Mouse (Mus musculus): ENCODE measurements around the gene Dmbx1. TPM values are rescaled to one million over a fixed set of nuclear protein-coding genes. Genes with fewer than 3 reads are reported as not detected.

Dmbx1 gene
- polyA plus RNA-seq, 2 experiments = not detected

DNA sequence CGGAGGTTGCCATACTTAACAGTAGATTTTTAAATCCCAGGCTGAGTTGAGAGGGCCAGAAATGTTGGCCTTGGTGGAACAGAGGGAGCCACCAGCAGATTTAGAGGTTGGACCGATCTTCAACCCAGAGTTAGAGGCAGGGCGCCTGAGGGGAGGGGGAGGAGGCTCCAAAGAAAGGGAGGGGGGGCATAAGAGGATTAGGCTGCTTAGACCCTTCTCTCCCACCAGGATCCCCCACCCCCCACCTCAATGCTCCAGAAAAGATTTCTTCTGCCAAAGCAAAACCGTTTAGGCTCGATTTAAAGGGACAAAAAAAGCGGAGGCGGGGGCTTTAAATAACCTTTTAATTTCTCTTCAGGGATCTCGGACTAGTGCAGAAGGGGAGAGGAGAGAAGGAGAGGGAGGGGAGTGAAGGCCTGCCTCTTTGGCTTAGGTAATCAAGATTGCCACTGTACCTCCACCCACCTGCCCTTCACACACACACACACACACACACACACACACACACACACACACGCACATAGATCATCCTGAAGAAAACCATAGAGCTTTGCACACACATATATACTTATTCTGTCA lies 1.6 kb upstream of the Dmbx1 start:
- ATAC-seq (ENCODE audit: insufficient read depth) (no peak), DNase-seq (ENCODE audit: low read depth in 3 of 3, low spot score in 3 of 3) (no peak)
- WGBS (ENCODE audit: insufficient replicate concordance) = 7% methylated on average over 9 of the region's 9 CpGs
- Histone ChIP-seq H3K4me1 (replicated peaks; ENCODE audit: control insufficient read depth in 2 of 2, insufficient read depth in 2 of 2, low read length in 1 of 2) (no peaks in the 10 kb centered on the region), H3K9me3 (ENCODE audit: control insufficient read depth, low read length) (no peaks in the 10 kb centered on the region), H3K27me3 (ENCODE audit: control insufficient read depth, insufficient read depth, low read length) (peaks cover 93% of the 10 kb centered on the region), H3K9ac (replicated peaks) (no peak overlapping the region), H3K27ac (no peak overlapping the region), H3K4me2 (ENCODE audit: low read depth) (no peak overlapping the region), H3K4me3 (ENCODE audit: insufficient read depth in 1 of 2, low read depth in 2 of 2, low read length in 2 of 2) (no peak overlapping the region), H3K36me3 (replicated peaks; ENCODE audit: control insufficient read depth, insufficient read depth, low read depth) (no peaks in the 10 kb centered on the region)
- TF ChIP-seq CTCF (IDR thresholded peaks at IDR 0.05; ENCODE audit: low read depth) (no peak), EP300 (IDR thresholded peaks at IDR 0.05; ENCODE audit: low read depth) (no peak)

DNA sequence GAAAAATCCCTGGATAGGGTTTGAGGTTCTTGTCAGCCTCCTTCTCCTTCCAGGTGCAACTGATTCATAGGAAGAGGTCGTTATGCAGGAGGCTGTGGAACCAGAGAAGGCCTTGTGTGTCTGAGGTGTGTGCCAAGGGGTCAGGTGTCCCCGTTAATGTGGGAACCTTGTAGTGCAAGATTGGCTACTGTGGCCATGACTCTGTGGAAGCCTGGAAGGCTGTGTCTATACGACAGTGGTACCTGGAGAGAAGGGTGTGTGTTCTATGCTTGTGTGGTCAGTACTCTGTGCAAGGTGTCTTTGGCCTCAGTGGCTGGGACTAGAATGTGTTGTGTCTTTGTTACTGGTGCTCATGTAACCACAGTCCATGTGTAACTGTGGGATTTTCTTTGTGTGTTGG lies 955 bp upstream of the Dmbx1 start:
- ATAC-seq (ENCODE audit: insufficient read depth) (no peak), DNase-seq (ENCODE audit: low read depth in 3 of 3, low spot score in 3 of 3) (no peak)
- no peak overlapping the region for H3K4me3 ChIP-seq (ENCODE audit: insufficient read depth in 1 of 2, low read depth in 2 of 2, low read length in 2 of 2)
- WGBS (ENCODE audit: insufficient replicate concordance) = 2% methylated on average over 3 of the region's 3 CpGs
- TF ChIP-seq CTCF (IDR thresholded peaks at IDR 0.05; ENCODE audit: low read depth) = no peak
- H3K4me1 ChIP-seq (replicated peaks; ENCODE audit: control insufficient read depth in 2 of 2, insufficient read depth in 2 of 2, low read length in 1 of 2) = no peaks in the 10 kb centered on the region
- no peaks in the 10 kb centered on the region for H3K9me3 ChIP-seq (ENCODE audit: control insufficient read depth, low read length)
- peaks cover 96% of the 10 kb centered on the region for H3K27me3 ChIP-seq (ENCODE audit: control insufficient read depth, insufficient read depth, low read length)
- no peak overlapping the region for H3K9ac ChIP-seq (replicated peaks)
- H3K36me3 ChIP-seq (replicated peaks; ENCODE audit: control insufficient read depth, insufficient read depth, low read depth) = no peaks in the 10 kb centered on the region
- H3K27ac ChIP-seq = no peak overlapping the region
- no peak overlapping the region for H3K4me2 ChIP-seq (ENCODE audit: low read depth)

DNA sequence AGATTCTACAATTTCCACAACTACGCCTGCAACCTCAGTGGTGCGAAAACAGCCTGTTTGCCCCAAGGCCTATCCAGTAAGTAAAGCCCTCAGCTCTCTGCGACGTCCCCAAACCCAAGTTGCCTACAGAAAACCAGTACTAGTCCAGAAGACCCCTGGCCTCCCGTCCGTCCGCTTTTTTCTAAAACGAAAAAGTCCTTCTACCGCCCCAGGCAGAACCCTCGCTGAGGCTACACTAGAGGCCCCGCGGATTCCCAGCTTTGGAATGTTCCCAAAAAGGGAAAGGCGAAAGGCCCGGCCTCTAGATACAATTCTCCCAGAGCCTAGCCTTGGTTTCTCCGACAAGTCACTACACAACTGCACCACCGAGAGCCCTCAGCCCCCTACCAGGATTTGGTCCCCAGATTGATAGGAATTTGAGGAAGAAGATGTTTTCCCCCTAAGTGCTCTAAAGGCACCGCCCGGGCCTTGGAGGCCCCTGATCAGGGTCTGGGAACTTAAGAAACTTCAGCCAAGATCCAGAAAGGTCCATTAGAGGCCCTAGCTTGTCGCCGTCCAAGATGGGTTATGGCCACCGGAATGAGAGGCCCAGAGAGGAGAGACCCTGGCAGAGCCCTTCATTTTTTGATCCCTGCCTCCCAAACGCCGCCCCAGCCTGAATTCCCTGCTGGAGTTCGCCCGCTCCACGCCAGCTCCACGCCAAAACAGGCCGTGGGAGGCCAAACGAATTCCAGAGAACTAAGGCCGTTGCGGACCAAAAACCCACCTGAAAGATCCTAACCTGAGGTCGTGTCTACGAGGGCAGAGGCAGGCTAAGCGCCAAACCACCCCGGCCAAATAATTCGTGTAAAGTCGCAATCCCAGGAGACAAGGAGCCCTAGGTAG lies 1.2 kb downstream of the Dmbx1 start:
- no peak for TF ChIP-seq CTCF (IDR thresholded peaks at IDR 0.05; ENCODE audit: low read depth)
- no peak for TF ChIP-seq EP300 (IDR thresholded peaks at IDR 0.05; ENCODE audit: low read depth)
- ATAC-seq (ENCODE audit: insufficient read depth) (no peak), DNase-seq (ENCODE audit: low read depth in 3 of 3, low spot score in 3 of 3) (no peak)
- H3K36me3 ChIP-seq (replicated peaks; ENCODE audit: control insufficient read depth, insufficient read depth, low read depth) = no peaks in the 10 kb centered on the region
- no peak overlapping the region for H3K4me3 ChIP-seq (ENCODE audit: insufficient read depth in 1 of 2, low read depth in 2 of 2, low read length in 2 of 2)
- no peak overlapping the region for H3K27ac ChIP-seq
- no peaks in the 10 kb centered on the region for H3K9me3 ChIP-seq (ENCODE audit: control insufficient read depth, low read length)
- H3K4me2 ChIP-seq (ENCODE audit: low read depth) = no peak overlapping the region
- WGBS (ENCODE audit: insufficient replicate concordance) = 3% methylated on average over 37 of the region's 37 CpGs
- H3K27me3 ChIP-seq (ENCODE audit: control insufficient read depth, insufficient read depth, low read length) = peaks cover 99% of the 10 kb centered on the region
- H3K9ac ChIP-seq (replicated peaks) = no peak overlapping the region
- no peaks in the 10 kb centered on the region for H3K4me1 ChIP-seq (replicated peaks; ENCODE audit: control insufficient read depth in 2 of 2, insufficient read depth in 2 of 2, low read length in 1 of 2)

DNA sequence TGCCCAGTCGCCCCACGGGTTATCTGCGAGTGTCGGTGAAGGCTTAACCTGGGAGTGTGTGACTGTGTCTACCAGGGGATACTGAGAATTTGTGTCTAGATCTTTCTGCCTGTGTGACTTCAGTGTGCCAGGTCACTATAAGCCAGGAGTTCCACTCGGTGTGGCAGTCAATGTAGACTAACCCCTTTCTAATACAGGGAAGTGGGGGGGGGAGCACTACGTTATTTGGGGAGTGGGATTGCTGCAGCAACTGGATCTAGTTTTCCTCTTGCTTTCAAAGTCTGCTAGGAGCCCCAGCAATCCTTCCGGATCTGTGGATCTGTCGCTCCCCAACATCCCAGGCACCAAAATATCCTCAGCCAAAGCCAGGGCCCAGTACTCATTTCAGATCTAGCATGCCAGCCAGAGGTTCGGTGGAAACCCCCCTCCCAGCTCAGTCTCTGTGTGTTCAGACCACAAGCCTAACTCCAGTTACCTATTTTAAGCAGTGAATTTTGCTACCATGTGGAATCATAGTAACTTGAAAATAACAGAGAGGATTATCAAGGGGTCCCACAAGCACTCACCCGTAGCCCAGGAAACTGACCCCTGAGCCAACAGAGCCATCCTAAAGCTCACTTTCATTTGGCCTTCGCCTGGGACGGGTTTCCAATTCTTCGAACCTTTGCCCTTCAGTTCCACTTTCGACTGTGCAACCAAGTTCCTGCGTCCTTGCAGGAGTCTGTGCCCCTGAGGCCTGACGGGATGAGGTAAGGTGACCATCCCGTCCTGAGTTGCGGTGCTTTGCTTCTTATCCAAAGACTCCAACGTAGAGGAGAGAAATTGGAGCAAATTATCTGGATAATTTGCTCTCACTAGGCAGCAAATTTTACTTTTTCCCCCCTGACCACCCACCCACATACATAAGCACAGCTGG lies 2.4 kb downstream of the Dmbx1 start:
- 4% methylated on average over 19 of the region's 19 CpGs for WGBS (ENCODE audit: insufficient replicate concordance)
- H3K9me3 ChIP-seq (ENCODE audit: control insufficient read depth, low read length) = no peaks in the 10 kb centered on the region

More for the DNA sequence above, 2.4 kb downstream of the Dmbx1 start:
- DNase-seq (ENCODE audit: low read depth in 3 of 3, low spot score in 3 of 3) (no peak), ATAC-seq (ENCODE audit: insufficient read depth) (no peak)
- Histone ChIP-seq H3K4me1 (replicated peaks; ENCODE audit: control insufficient read depth in 2 of 2, insufficient read depth in 2 of 2, low read length in 1 of 2) (no peaks in the 10 kb centered on the region), H3K9ac (replicated peaks) (no peak overlapping the region), H3K4me2 (ENCODE audit: low read depth) (no peak overlapping the region), H3K36me3 (replicated peaks; ENCODE audit: control insufficient read depth, insufficient read depth, low read depth) (no peaks in the 10 kb centered on the region), H3K27me3 (ENCODE audit: control insufficient read depth, insufficient read depth, low read length) (peaks cover 97% of the 10 kb centered on the region), H3K4me3 (ENCODE audit: insufficient read depth in 1 of 2, low read depth in 2 of 2, low read length in 2 of 2) (no peak overlapping the region), H3K27ac (no peak overlapping the region)
- no peak for TF ChIP-seq CTCF (IDR thresholded peaks at IDR 0.05; ENCODE audit: low read depth)
- no peak for TF ChIP-seq EP300 (IDR thresholded peaks at IDR 0.05; ENCODE audit: low read depth)

Data from liver, embryonic 14.5 days (tissue).